Mouse (Mus musculus) lung, adult 2 months (tissue): ENCODE results near the gene Il18.

Experiments used
- CTCF ChIP-seq: fragments of 200-500 bp; IDR thresholded peaks from 2 replicates; pipeline ENCODE4 v1.5.1; 2011; ENCODE audit warnings: mild to moderate bottlenecking, low read length, control low read depth; ENCODE audit not compliant: insufficient read depth
- POLR2A ChIP-seq: fragments of 200-500 bp; IDR thresholded peaks from 2 replicates; pipeline ENCODE4 v1.6.1; 2011; ENCODE audit warnings: low read depth, mild to moderate bottlenecking, control low read depth, low read length, borderline replicate concordance; ENCODE audit errors: extremely low read depth

DNA sequence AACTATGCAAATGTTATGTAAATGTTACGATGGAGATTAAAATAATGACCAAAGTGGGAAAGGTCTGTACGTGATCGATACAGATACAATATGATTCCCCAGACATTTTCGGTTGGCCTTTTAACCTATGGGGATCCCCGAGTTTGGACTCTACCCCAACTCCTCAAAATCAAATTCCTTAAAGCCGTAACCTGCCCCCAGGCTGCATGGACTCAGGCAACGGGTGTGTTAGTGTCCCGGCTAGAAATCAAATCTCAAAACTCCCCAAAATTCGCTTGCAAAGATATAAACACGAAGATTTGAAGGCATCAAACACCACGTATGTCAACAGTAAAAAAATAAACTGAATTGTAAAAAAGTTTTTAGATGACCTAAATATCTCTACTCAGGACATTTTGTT lies 61.5 kb downstream of the Il18 start:
- TF ChIP-seq POLR2A (no peak), CTCF (no peak)
